Mouse (Mus musculus) MEL (cell line): ENCODE data around the gene Apon.

ENCODE experiments used
- CTCF ChIP-seq, 3 experiments: IDR thresholded peaks in 2 of 3; conservative IDR thresholded peaks in 1 of 3; 2 replicates each; pipeline ENCODE4 v1.5.1; 2011 to 2012; ENCODE audit warnings: low read length in 3 of 3, low read depth in 2 of 3, mild to moderate bottlenecking in 2 of 3, improper control_type of control experiment in 1 of 3, inconsistent platforms in 1 of 3, mixed read lengths in 1 of 3, moderate library complexity in 1 of 3; ENCODE audit not compliant: control insufficient read depth in 1 of 3, insufficient read depth in 1 of 3, poor library complexity in 1 of 3, severe bottlenecking in 1 of 3
- E2F4 ChIP-seq: IDR thresholded peaks from 2 replicates; pipeline ENCODE4 v1.6.1; 2011; ENCODE audit warnings: low read depth, low read length, improper control_type of control experiment, borderline replicate concordance
- ETS1 ChIP-seq: IDR thresholded peaks from 2 replicates; pipeline ENCODE4 v1.6.1; 2012; ENCODE audit warnings: low read depth, mild to moderate bottlenecking, inconsistent platforms, low read length, improper control_type of control experiment, moderate library complexity
- GATA1 ChIP-seq: IDR thresholded peaks from 2 replicates; pipeline ENCODE4 v1.6.1; 2011; ENCODE audit warnings: low read depth, low read length, improper control_type of control experiment
- HCFC1 ChIP-seq: IDR thresholded peaks from 2 replicates; pipeline ENCODE4 v1.6.1; 2012; ENCODE audit warnings: low read depth, mild to moderate bottlenecking, inconsistent platforms, low read length, improper control_type of control experiment, moderate library complexity
- JUND ChIP-seq: IDR thresholded peaks from 2 replicates; pipeline ENCODE4 v1.6.1; 2011; ENCODE audit warnings: low read depth, mild to moderate bottlenecking, improper control_type of control experiment, low read length
- MAFK ChIP-seq: IDR thresholded peaks from 2 replicates; pipeline ENCODE4 v1.6.1; 2011; ENCODE audit warnings: low read depth, mild to moderate bottlenecking, low read length, improper control_type of control experiment, borderline replicate concordance
- NRF1 ChIP-seq: IDR thresholded peaks from 2 replicates; pipeline ENCODE4 v1.6.1; 2014; ENCODE audit warnings: low read depth, mild to moderate bottlenecking, inconsistent platforms, low read length, improper control_type of control experiment, moderate library complexity; ENCODE audit not compliant: poor library complexity, insufficient read depth, severe bottlenecking
- POLR2A ChIP-seq, 2 experiments: IDR thresholded peaks; 2 replicates each; pipeline ENCODE4 v1.6.1; 2011 to 2012; ENCODE audit warnings: low read length in 2 of 2, mild to moderate bottlenecking in 2 of 2, control low read depth in 1 of 2, improper control_type of control experiment in 1 of 2, low read depth in 1 of 2, moderate library complexity in 1 of 2; ENCODE audit not compliant: control insufficient read depth in 1 of 2, insufficient read depth in 1 of 2, poor library complexity in 1 of 2
- POLR2AphosphoS2 ChIP-seq: IDR thresholded peaks from 2 replicates; pipeline ENCODE4 v1.6.1; 2011; ENCODE audit warnings: low read length, improper control_type of control experiment
- TAL1 ChIP-seq: IDR thresholded peaks from 2 replicates; pipeline ENCODE4 v1.6.1; 2012; ENCODE audit warnings: mild to moderate bottlenecking, inconsistent platforms, low read length, moderate library complexity, mixed read lengths
- ZNF384 ChIP-seq: IDR thresholded peaks from 2 replicates; pipeline ENCODE4 v1.6.1; 2012; ENCODE audit warnings: low read depth, mild to moderate bottlenecking, inconsistent platforms, low read length, improper control_type of control experiment

DNA sequence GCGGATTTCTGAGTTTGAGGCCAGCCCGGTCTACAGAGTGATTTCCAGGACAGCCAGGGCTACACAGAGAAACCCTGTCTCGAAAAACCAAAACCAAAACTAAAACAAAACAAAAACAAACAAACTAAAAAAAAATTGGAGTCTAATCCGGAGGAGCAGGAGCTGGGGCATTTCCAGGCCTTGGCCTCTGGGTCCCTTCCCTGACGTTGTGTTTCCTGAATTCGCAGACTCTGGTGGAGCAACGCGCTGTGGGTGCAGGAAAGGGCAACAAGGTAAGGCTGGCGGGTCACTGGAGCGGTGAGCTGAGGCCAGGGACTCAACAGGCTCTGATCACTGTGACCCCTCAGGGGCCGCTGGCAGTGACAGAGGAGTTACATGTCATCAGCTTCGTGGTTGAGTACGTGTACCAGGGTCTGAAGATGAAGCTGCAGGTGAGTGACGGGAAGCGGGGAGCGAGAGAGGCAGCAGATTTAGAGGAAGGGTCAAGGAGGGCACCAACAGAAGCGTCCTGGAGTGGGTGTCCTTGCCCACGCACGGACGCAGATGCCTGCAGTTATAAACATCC lies 29.1 kb downstream of the Apon start:
- TF ChIP-seq HCFC1 (no peak), CTCF (IDR thresholded peaks at IDR 0.05 in 2 of 3, conservative IDR thresholded peaks at IDR 0.05 in 1 of 3; ENCODE audit: control insufficient read depth in 1 of 3, insufficient read depth in 1 of 3, low read depth in 2 of 3, low read length in 3 of 3, poor library complexity in 1 of 3, severe bottlenecking in 1 of 3) (no peak), POLR2A (IDR thresholded peaks at IDR 0.05; ENCODE audit: control insufficient read depth in 1 of 2, insufficient read depth in 1 of 2, low read depth in 1 of 2, low read length in 2 of 2, poor library complexity in 1 of 2) (no peak), E2F4 (no peak), ETS1 (no peak), TAL1 (no peak), NRF1 (no peak), MAFK (no peak), GATA1 (no peak), JUND (no peak), POLR2AphosphoS2 (no peak), ZNF384 (no peak)
